Mouse (Mus musculus) layer of hippocampus, adult 18-20 months (tissue): ENCODE results near the gene Rhbg. TPM values are rescaled to one million over a fixed set of nuclear protein-coding genes. Genes with fewer than 3 reads are reported as not detected.

Source experiments
- DNase-seq, 2 experiments: peaks; one replicate each; pipeline ENCODE4 v3.0.0; 2022; ENCODE audit warnings: low spot score in 2 of 2
- total RNA-seq, 2 experiments: library from RNA; stranded (reverse); gene quantifications; 2 replicates each; pipeline ENCODE4 v1.2.3; 2021

Rhbg gene
- total RNA-seq, 2 experiments from 2014 or later, result not detected

- peak in 1 of 2 experiments; percentile 27 for DNase-seq
Measured at GRCm38 (mm10) chr3:88230262-88231047, 24.1 kb downstream of the Rhbg start.

- peak in 1 of 2 experiments; percentile 10 for DNase-seq
Measured at GRCm38 (mm10) chr3:88229526-88229925, 25.0 kb downstream of the Rhbg start.

GRCm38 (mm10) chr3:88228906-88229305 lies 25.6 kb downstream of the Rhbg start:
- DNase-seq, result peak in 1 of 2 experiments; percentile 20

GRCm38 (mm10) chr3:88227976-88228375 lies 26.5 kb downstream of the Rhbg start:
- DNase-seq, result peak in 1 of 2 experiments; percentile 34

GRCm38 (mm10) chr3:88227260-88227659 lies 27.2 kb downstream of the Rhbg start:
- no peak for DNase-seq

GRCm38 (mm10) chr3:88226101-88226845 lies 28.2 kb downstream of the Rhbg start:
- DNase-seq, result peak; percentile 80 to 90

- no peak for DNase-seq
Measured at GRCm38 (mm10) chr3:88224929-88225328, 29.6 kb downstream of the Rhbg start.

- no peak for DNase-seq
Measured at GRCm38 (mm10) chr3:88222446-88222845, 32.1 kb downstream of the Rhbg start.

GRCm38 (mm10) chr3:88221519-88222390 lies 32.8 kb downstream of the Rhbg start:
- DNase-seq, result peak; percentile 73 to 89

- DNase-seq, result no peak
Measured at GRCm38 (mm10) chr3:88220842-88221241, 33.7 kb downstream of the Rhbg start.

- DNase-seq, result no peak
Measured at GRCm38 (mm10) chr3:88219940-88220339, 34.6 kb downstream of the Rhbg start.

GRCm38 (mm10) chr3:88217679-88218078 lies 36.8 kb downstream of the Rhbg start:
- DNase-seq, result no peak

- no peak for DNase-seq
Measured at GRCm38 (mm10) chr3:88216534-88217326, 37.8 kb downstream of the Rhbg start.

GRCm38 (mm10) chr3:88216116-88216515 lies 38.4 kb downstream of the Rhbg start:
- no peak for DNase-seq

GRCm38 (mm10) chr3:88215553-88216004 lies 38.9 kb downstream of the Rhbg start:
- peak in 1 of 2 experiments; percentile 44 for DNase-seq

GRCm38 (mm10) chr3:88214971-88215552 lies 39.4 kb downstream of the Rhbg start:
- no peak for DNase-seq

GRCm38 (mm10) chr3:88214197-88214938 lies 40.1 kb downstream of the Rhbg start:
- DNase-seq, result peak; percentile 69 to 80

GRCm38 (mm10) chr3:88213019-88213418 lies 41.5 kb downstream of the Rhbg start:
- DNase-seq, result peak in 1 of 2 experiments; percentile 39

GRCm38 (mm10) chr3:88212356-88212755 lies 42.2 kb downstream of the Rhbg start:
- no peak for DNase-seq
